Mouse (Mus musculus): ENCODE measurements around the gene Npm1.

Gene Npm1

GRCm38 (mm10) chr11:33145201-33146142 is 17.5 kb downstream of the Npm1 start:
- no peak for DNase-seq (ENCODE audit: low read depth)

GRCm38 (mm10) chr11:33143906-33144305 is 19.1 kb downstream of the Npm1 start:
- no peak for DNase-seq (ENCODE audit: low read depth)

- DNase-seq (ENCODE audit: low read depth): no peak
These were observed 20.2 kb downstream of the Npm1 start for GRCm38 (mm10) chr11:33142801-33143200.

GRCm38 (mm10) chr11:33140111-33140460 is 22.9 kb downstream of the Npm1 start:
- no peak for DNase-seq (ENCODE audit: low read depth)

GRCm38 (mm10) chr11:33139458-33140110 is 23.4 kb downstream of the Npm1 start:
- no peak for DNase-seq (ENCODE audit: low read depth)

- DNase-seq (ENCODE audit: low read depth): no peak
These were observed 24.3 kb downstream of the Npm1 start for GRCm38 (mm10) chr11:33138686-33139085.

GRCm38 (mm10) chr11:33134391-33134986 is 28.5 kb downstream of the Npm1 start:
- DNase-seq (ENCODE audit: low read depth): no peak

- DNase-seq (ENCODE audit: low read depth): no peak
These were observed 30.2 kb downstream of the Npm1 start for GRCm38 (mm10) chr11:33132619-33133338.

GRCm38 (mm10) chr11:33127058-33127457 is 35.9 kb downstream of the Npm1 start:
- no peak for DNase-seq (ENCODE audit: low read depth)

GRCm38 (mm10) chr11:33122575-33123268 is 40.3 kb downstream of the Npm1 start:
- no peak for DNase-seq (ENCODE audit: low read depth)

- no peak for DNase-seq (ENCODE audit: low read depth)
These were observed 43.5 kb downstream of the Npm1 start for GRCm38 (mm10) chr11:33119556-33119955.

- DNase-seq (ENCODE audit: low read depth): no peak
These were observed 43.9 kb downstream of the Npm1 start for GRCm38 (mm10) chr11:33119116-33119515.

GRCm38 (mm10) chr11:33118480-33118879 is 44.5 kb downstream of the Npm1 start:
- no peak for DNase-seq (ENCODE audit: low read depth)

- no peak for DNase-seq (ENCODE audit: low read depth)
These were observed 47.2 kb downstream of the Npm1 start for GRCm38 (mm10) chr11:33115796-33116195.

- no peak for DNase-seq (ENCODE audit: low read depth)
These were observed 50.6 kb downstream of the Npm1 start for GRCm38 (mm10) chr11:33112407-33112806.

GRCm38 (mm10) chr11:33110111-33110510 is 52.9 kb downstream of the Npm1 start:
- no peak for DNase-seq (ENCODE audit: low read depth)

- no peak for DNase-seq (ENCODE audit: low read depth)
These were observed 55.5 kb downstream of the Npm1 start for GRCm38 (mm10) chr11:33107540-33107939.

- DNase-seq (ENCODE audit: low read depth): no peak
These were observed 58.1 kb downstream of the Npm1 start for GRCm38 (mm10) chr11:33104911-33105316.

- DNase-seq (ENCODE audit: low read depth): no peak
These were observed 59.6 kb downstream of the Npm1 start for GRCm38 (mm10) chr11:33103291-33103943.

Measured in induced T-regulatory cell, adult 2 months (primary cell).